Mouse (Mus musculus): ENCODE measurements around the gene Arhgap33. TPM values are rescaled to one million over a fixed set of nuclear protein-coding genes. Genes with fewer than 3 reads are reported as not detected.

Arhgap33 gene
- 1.1 TPM for polyA plus RNA-seq (2017; shearing (Covaris generic))

GRCm38 (mm10) chr7:30534633-30535577 lies at the start of gene Arhgap33:
TSS of gene Arhgap33 (minus strand) at chr7:30535060.

GRCm38 (mm10) chr7:30564970-30565571 lies 30.2 kb upstream of the Arhgap33 start, which contains the start of gene Igflr1:
TSS of gene Igflr1 (plus strand) at chr7:30565427.

GRCm38 (mm10) chr7:30563117-30563905 lies 28.5 kb upstream of the Arhgap33 start, which contains the start of the genes U2af1l4, Gm49396 and Psenen:
TSS of gene U2af1l4 (plus strand) at chr7:30563301.
TSS of gene Gm49396 (plus strand) at chr7:30563344.
TSS of gene Psenen (minus strand) at chr7:30563627.

GRCm38 (mm10) chr7:30559443-30559954 lies 24.6 kb upstream of the Arhgap33 start, which contains the start of gene Lin37:
TSS of gene Lin37 (minus strand) at chr7:30559838.

GRCm38 (mm10) chr7:30552102-30553020 lies 17.5 kb upstream of the Arhgap33 start, which contains the start of the genes Hspb6 and Proser3:
TSS of gene Hspb6 (plus strand) at chr7:30552178.
TSS of gene Proser3 (minus strand) at chr7:30552299.

GRCm38 (mm10) chr7:30493401-30493931 lies 41.4 kb downstream of the Arhgap33 start, which contains the start of gene Prodh2:
TSS of gene Prodh2 (plus strand) at chr7:30493622.

Other genes with a start within 250 kb of the Arhgap33 start
- gene Clip3, start 243.3 kb downstream of the Arhgap33 start, polyA plus RNA-seq (2017; shearing (Covaris generic)): 0.83 TPM
- gene Alkbh6, start 226.3 kb downstream of the Arhgap33 start, polyA plus RNA-seq (2017; shearing (Covaris generic)): 92.3 TPM
- 2.6 TPM for gene Syne4, start 220.3 kb downstream of the Arhgap33 start, polyA plus RNA-seq (2017; shearing (Covaris generic))
- not detected for gene E130208F15Rik, start 213.3 kb downstream of the Arhgap33 start, polyA plus RNA-seq (2017; shearing (Covaris generic))
- gene Sdhaf1, start 211.2 kb downstream of the Arhgap33 start, polyA plus RNA-seq (2017; shearing (Covaris generic)): 16.2 TPM
- not detected for gene Lrfn3, start 172.3 kb downstream of the Arhgap33 start, polyA plus RNA-seq (2017; shearing (Covaris generic))
- not detected for gene Tyrobp, start 121.3 kb downstream of the Arhgap33 start, polyA plus RNA-seq (2017; shearing (Covaris generic))
- 749 TPM for gene Hcst, start 115.2 kb downstream of the Arhgap33 start, polyA plus RNA-seq (2017; shearing (Covaris generic))
- 888 TPM for gene Nfkbid, start 113.3 kb downstream of the Arhgap33 start, polyA plus RNA-seq (2017; shearing (Covaris generic))
- gene Aplp1, start 89.5 kb downstream of the Arhgap33 start, polyA plus RNA-seq (2017; shearing (Covaris generic)): 24.5 TPM
- not detected for gene Kirrel2, start 77.4 kb downstream of the Arhgap33 start, polyA plus RNA-seq (2017; shearing (Covaris generic))
- 0.22 TPM for gene Nphs1, start 76.7 kb downstream of the Arhgap33 start, polyA plus RNA-seq (2017; shearing (Covaris generic))
- not detected for gene Prodh2, start 41.4 kb downstream of the Arhgap33 start, polyA plus RNA-seq (2017; shearing (Covaris generic))
- gene Hspb6, start 17.1 kb upstream of the Arhgap33 start, polyA plus RNA-seq (2017; shearing (Covaris generic)): 5.0 TPM
- gene Proser3, start 17.2 kb upstream of the Arhgap33 start, polyA plus RNA-seq (2017; shearing (Covaris generic)): 2.2 TPM
- 49.3 TPM for gene Lin37, start 24.8 kb upstream of the Arhgap33 start, polyA plus RNA-seq (2017; shearing (Covaris generic))
- gene U2af1l4, start 28.2 kb upstream of the Arhgap33 start, polyA plus RNA-seq (2017; shearing (Covaris generic)): 90.7 TPM
- 54.0 TPM for gene Gm49396, start 28.3 kb upstream of the Arhgap33 start, polyA plus RNA-seq (2017; shearing (Covaris generic))
- gene Psenen, start 28.6 kb upstream of the Arhgap33 start, polyA plus RNA-seq (2017; shearing (Covaris generic)): 150 TPM
- 67.5 TPM for gene Igflr1, start 30.4 kb upstream of the Arhgap33 start, polyA plus RNA-seq (2017; shearing (Covaris generic))
- gene Kmt2b, start 53.7 kb upstream of the Arhgap33 start, polyA plus RNA-seq (2017; shearing (Covaris generic)): 11.1 TPM
- gene Zbtb32, start 63.8 kb upstream of the Arhgap33 start, polyA plus RNA-seq (2017; shearing (Covaris generic)): 16.9 TPM
- 0.62 TPM for gene Upk1a, start 77.8 kb upstream of the Arhgap33 start, polyA plus RNA-seq (2017; shearing (Covaris generic))
- 445 TPM for gene Cox6b1, start 91.1 kb upstream of the Arhgap33 start, polyA plus RNA-seq (2017; shearing (Covaris generic))
- gene Etv2, start 100.8 kb upstream of the Arhgap33 start, polyA plus RNA-seq (2017; shearing (Covaris generic)): not detected
- gene Rbm42, start 115.3 kb upstream of the Arhgap33 start, polyA plus RNA-seq (2017; shearing (Covaris generic)): 238 TPM
- 47.1 TPM for gene Haus5, start 129.9 kb upstream of the Arhgap33 start, polyA plus RNA-seq (2017; shearing (Covaris generic))
- not detected for gene Pmis2, start 136.5 kb upstream of the Arhgap33 start, polyA plus RNA-seq (2017; shearing (Covaris generic))
- not detected for gene 2200002J24Rik, start 163.9 kb upstream of the Arhgap33 start, polyA plus RNA-seq (2017; shearing (Covaris generic))
- gene Atp4a, start 177.1 kb upstream of the Arhgap33 start, polyA plus RNA-seq (2017; shearing (Covaris generic)): not detected
- 66.4 TPM for gene Tmem147, start 194.5 kb upstream of the Arhgap33 start, polyA plus RNA-seq (2017; shearing (Covaris generic))
- 1.1 TPM for gene Gapdhs, start 208.6 kb upstream of the Arhgap33 start, polyA plus RNA-seq (2017; shearing (Covaris generic))
- 1.2 TPM for gene Sbsn, start 216.4 kb upstream of the Arhgap33 start, polyA plus RNA-seq (2017; shearing (Covaris generic))
- not detected for gene Dmkn, start 228.7 kb upstream of the Arhgap33 start, polyA plus RNA-seq (2017; shearing (Covaris generic))